Mouse (Mus musculus) cortical plate, adult 2 months (tissue): Measurements from ENCODE around the gene Myl12a. TPM values are rescaled to one million over a fixed set of nuclear protein-coding genes. Genes with fewer than 3 reads are reported as not detected.
"Not testable (repeated sequence)": the region's sequence is repeated elsewhere in the genome, so short reads cannot be mapped to it uniquely, and the experiment has no call there.

ENCODE experiments used
- H3K27ac ChIP-seq: fragments of 200-500 bp; 2 replicates; pipeline ENCODE4 v1.5.1; 2012; ENCODE audit warnings: low read length, control low read depth, inconsistent platforms; ENCODE audit not compliant: insufficient read depth
- H3K4me1 ChIP-seq: fragments of 200-500 bp; 2 replicates; pipeline ENCODE4 v1.6.1; 2011; ENCODE audit warnings: low read length; ENCODE audit not compliant: control insufficient read depth, insufficient read depth
- H3K4me3 ChIP-seq: fragments of 200-500 bp; 2 replicates; pipeline ENCODE4 v1.5.1; 2011; ENCODE audit warnings: mild to moderate bottlenecking, low read length, control low read depth; ENCODE audit not compliant: insufficient read depth
- CTCF ChIP-seq: fragments of 200-500 bp; IDR thresholded peaks from 2 replicates; pipeline ENCODE4 v1.5.1; 2011; ENCODE audit warnings: mild to moderate bottlenecking, control low read depth, low read length; ENCODE audit not compliant: insufficient read depth; ENCODE audit errors: extremely low read depth
- POLR2A ChIP-seq: fragments of 200-500 bp; IDR thresholded peaks from 2 replicates; pipeline ENCODE4 v1.6.1; 2011; ENCODE audit warnings: mild to moderate bottlenecking, low read length, control low read depth; ENCODE audit not compliant: insufficient read depth; ENCODE audit errors: extremely low read depth
- polyA plus RNA-seq: library from polyadenylated mRNA; depleted of rRNA; stranded (reverse); fragments of >200 nt; gene quantifications from 2 replicates; pipeline ENCODE4 v1.2.3, GENCODE M21; 2012; rRNA removed

Gene Myl12a
- polyA plus RNA-seq, 1 experiment, result 47.1 TPM

DNA sequence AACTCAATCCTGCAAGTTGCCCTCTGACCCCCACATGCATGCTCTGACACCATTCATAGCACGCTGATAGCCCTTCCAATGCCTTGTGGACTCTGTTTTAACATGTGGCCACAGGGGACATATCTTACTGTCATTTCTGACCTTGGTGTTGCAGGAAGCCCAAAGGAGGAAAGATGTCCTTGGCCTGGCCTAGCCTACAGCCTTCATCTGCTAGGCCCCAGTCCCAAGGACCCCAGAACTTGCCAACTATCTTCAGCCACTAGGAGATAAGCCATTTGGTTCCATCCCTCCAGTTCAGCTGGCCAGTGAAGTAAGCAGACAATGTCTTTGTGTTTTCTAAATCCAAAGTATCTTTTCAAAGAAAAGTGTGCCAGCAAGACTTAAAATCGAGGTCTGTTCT is 37.4 kb downstream of the Myl12a start:
- Histone ChIP-seq H3K4me1 (no peaks in the 10 kb centered on the region), H3K27ac (no peak overlapping the region), H3K4me3 (no peak overlapping the region)
- no peak for TF ChIP-seq CTCF
- TF ChIP-seq POLR2A, result no peak

DNA sequence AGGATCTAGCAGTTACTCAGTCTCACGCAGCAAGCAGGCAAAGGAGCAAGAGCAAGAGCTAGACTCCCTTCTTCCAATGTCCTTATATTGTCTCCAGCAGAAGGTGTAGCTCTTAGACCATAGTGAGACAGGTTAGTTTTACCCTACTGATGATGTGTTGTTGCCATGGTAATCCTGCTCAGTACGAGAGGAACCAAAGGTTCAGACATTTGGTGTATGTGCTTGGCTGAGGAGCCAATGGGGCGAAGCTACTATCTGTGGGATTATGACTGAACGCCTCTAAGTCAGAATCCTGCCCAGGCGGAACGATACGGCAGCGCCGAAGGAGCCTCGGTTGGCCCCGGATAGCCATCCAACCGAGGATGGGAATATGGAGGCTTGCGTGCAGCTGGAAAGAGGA is 39.1 kb downstream of the Myl12a start:
- H3K4me3 ChIP-seq, H3K4me1 ChIP-seq, H3K27ac ChIP-seq: not testable (repeated sequence)

DNA sequence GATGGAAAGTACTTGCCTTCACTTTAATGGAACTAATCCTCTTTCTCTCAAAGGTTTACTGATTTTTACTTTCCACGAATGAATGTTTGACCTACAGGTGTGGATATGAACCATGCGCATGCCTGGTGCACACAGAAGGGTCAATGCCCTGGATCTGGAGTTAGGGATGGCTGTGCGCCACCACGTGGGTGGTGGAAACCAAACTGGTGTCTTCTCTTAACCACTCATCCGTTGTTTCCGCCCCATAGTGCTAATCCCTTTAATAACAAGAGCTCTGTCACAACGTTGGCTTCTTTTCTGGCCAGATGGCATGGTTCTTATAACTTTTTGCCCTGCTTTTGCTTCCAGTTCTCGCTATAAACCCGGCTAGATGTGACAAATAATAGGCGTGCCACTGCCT is 51.4 kb downstream of the Myl12a start:
- Histone ChIP-seq H3K4me1 (no peaks in the 10 kb centered on the region), H3K4me3 (no peak overlapping the region), H3K27ac (no peak overlapping the region)
- TF ChIP-seq CTCF, result no peak
- TF ChIP-seq POLR2A, result no peak

DNA sequence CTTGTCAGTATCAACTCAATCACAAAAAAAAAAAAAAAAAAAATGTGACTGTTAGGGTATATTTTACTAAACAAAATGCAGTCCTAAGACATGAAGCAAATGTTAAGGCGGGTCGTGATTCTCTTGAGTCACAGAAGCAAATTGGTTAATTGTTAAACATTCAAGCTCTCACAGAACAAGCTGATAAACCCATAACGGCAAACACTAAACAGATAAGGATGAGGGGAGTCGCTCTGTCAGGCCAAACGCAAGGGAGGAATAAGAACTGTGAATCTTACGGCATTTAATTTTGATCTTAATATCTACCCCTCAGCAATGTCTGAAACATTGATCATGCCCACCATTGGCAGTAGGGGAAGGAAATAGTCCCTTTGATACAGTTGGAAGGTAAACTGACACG is 53.5 kb downstream of the Myl12a start:
- no peak for TF ChIP-seq POLR2A
- no peak for TF ChIP-seq CTCF
- no peaks in the 10 kb centered on the region for H3K4me1 ChIP-seq
- no peak overlapping the region for H3K27ac ChIP-seq
- no peak overlapping the region for H3K4me3 ChIP-seq

DNA sequence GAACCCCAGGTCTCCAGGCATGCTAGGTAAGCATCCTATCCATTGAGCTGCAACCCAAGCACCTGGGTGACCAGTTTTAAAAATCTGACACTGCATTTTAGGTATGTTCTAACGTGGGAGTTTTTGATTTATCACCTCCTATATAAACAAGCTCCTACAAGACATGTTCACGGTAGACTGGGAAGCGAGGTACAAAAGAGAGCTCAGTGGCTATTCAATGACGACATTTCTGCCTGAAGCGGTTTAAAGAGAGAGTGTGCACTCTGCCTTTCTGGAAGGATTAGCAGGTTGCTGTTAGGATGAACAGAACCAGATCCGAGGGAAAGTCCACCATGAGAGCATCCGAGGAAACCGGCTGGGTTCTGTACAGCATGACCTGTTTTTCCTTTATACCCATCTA is 54.0 kb downstream of the Myl12a start:
- Histone ChIP-seq H3K27ac (no peak overlapping the region), H3K4me1 (no peaks in the 10 kb centered on the region), H3K4me3 (no peak overlapping the region)
- no peak for TF ChIP-seq POLR2A
- TF ChIP-seq CTCF, result no peak

DNA sequence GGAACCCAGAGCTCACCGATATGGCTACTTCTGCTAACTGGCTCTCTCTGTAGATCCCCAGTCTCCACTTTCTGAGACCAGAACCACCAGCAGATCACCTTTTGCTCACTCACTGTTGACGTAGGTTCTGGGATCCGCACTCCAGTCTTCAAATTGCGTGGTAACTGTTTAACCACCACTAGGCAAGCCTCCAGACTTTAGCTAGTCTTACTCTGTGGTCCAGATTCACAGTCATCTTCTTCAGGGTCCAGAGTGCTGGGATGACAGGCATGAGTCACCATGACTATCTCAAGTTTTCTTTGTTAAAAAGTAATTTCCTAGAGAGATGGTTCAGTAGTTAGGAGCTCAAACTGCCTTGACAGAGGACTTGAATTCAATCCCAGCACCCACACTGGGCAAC is 58.9 kb downstream of the Myl12a start:
- H3K27ac ChIP-seq, result no peak overlapping the region
- no peak overlapping the region for H3K4me3 ChIP-seq
- no peak for TF ChIP-seq POLR2A
- TF ChIP-seq CTCF, result no peak
- H3K4me1 ChIP-seq, result no peaks in the 10 kb centered on the region

Other genes with a start within 250 kb of the Myl12a start
- gene Tgif1, start 149.3 kb downstream of the Myl12a start, polyA plus RNA-seq, result 2.2 and 3.3 TPM in 2 replicates
- 2.1 and 2.6 TPM in 2 replicates for gene Myom1, start 245 bp downstream of the Myl12a start, polyA plus RNA-seq
- 33.9 and 36.5 TPM in 2 replicates for gene Lpin2, start 179.7 kb upstream of the Myl12a start, polyA plus RNA-seq